Mouse (Mus musculus): Measurements from ENCODE around the gene Epas1. TPM values are rescaled to one million over a fixed set of nuclear protein-coding genes. Genes with fewer than 3 reads are reported as not detected.

The Epas1 gene
- polyA plus RNA-seq, 1 experiment from 2014 or later: 8.1 TPM

DNA sequence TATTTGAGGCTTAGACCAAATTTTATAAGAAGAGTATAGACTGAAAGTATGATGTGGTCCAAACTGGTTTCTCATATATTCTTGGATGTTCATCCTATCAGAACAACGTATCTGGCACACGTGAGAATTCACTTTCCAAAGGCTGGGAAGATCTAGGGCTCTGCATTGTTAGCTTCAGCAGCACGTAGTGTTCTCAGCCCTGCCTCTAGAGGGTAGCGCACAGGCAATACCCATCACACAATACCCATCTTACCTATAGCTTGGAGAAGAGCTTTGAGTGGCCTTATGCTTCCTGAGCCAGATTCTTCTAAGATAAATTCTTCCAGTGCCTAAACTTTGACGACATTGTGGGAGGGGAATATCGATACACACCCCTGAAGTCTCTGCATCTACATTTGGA is 24.6 kb downstream of the Epas1 start:
- DNase-seq (ENCODE audit: low spot score): no peak
- no peaks in the 10 kb centered on the region for H3K36me3 ChIP-seq (ENCODE audit: control insufficient read depth, insufficient read depth, low read length)
- H3K4me1 ChIP-seq (replicated peaks; ENCODE audit: control insufficient read depth, insufficient read depth, low read length): no peaks in the 10 kb centered on the region
- H3K9ac ChIP-seq (ENCODE audit: low read depth, low read length): no peak overlapping the region
- H3K27ac ChIP-seq (ENCODE audit: low read depth, low read length): no peak overlapping the region
- H3K4me2 ChIP-seq: no peak overlapping the region
- H3K4me3 ChIP-seq (ENCODE audit: low read depth, low read length): no peak overlapping the region
- no peak for ATAC-seq (replicated peaks; ENCODE audit: low FRiP score)
- H3K27me3 ChIP-seq (replicated peaks; ENCODE audit: control insufficient read depth, insufficient read depth, low read length): no peaks in the 10 kb centered on the region
- WGBS: 88% methylated on average over 6 of the region's 6 CpGs
- H3K9me3 ChIP-seq (ENCODE audit: control insufficient read depth, low read length): no peaks in the 10 kb centered on the region

DNA sequence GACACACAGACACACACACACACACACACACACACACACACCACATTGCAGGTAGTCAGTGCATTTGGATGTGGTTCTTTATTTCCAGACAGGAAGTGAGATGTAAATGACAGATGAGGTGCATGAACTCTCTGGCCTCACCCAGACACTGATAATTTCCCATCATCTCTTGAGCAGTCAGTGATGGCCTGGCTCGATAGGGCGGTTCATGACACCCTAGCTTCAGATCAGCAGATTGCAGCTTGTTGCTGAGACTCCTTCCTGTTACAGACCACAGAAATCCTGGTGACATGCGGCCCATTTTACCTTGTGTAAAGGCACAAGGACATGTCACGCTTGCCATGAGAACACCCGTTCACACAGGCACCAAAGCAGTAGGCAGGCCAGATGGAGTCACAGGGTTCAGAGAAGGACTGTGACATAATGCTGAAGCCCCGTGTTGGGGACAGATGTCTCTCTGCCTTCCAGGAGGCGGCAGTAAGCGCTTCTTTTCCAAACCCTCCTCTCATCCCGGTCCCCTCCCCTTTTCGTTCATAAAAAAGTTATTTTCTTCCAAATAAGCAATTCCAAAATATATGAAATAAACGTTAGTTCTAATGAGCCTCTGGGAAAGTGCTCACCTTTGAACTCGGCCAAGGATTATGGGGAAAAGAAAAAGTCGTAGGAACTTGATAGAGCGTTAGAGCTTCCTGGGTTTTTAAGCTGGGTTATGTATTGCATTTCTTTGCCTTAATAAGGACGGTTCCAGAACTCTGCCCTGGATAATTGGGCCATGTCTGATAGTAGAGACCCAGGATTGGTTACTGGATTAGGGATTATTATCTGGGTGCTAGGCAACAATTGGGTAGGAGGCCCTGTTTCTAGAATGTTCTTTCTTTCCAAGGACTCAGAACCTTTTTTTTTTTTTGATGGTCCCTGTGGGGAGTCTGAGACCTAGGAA is 26.0 kb downstream of the Epas1 start:
- H3K4me1 ChIP-seq (replicated peaks; ENCODE audit: control insufficient read depth, insufficient read depth, low read length): no peaks in the 10 kb centered on the region
- no peaks in the 10 kb centered on the region for H3K36me3 ChIP-seq (ENCODE audit: control insufficient read depth, insufficient read depth, low read length)
- H3K4me3 ChIP-seq (ENCODE audit: low read depth, low read length): no peak overlapping the region
- H3K9ac ChIP-seq (ENCODE audit: low read depth, low read length): no peak overlapping the region
- H3K27me3 ChIP-seq (replicated peaks; ENCODE audit: control insufficient read depth, insufficient read depth, low read length): no peaks in the 10 kb centered on the region
- H3K4me2 ChIP-seq: no peak overlapping the region
- H3K27ac ChIP-seq (ENCODE audit: low read depth, low read length): no peak overlapping the region
- no peaks in the 10 kb centered on the region for H3K9me3 ChIP-seq (ENCODE audit: control insufficient read depth, low read length)
- 51% methylated on average over 15 of the region's 15 CpGs for WGBS
- ATAC-seq (replicated peaks; ENCODE audit: low FRiP score): no peak
- DNase-seq (ENCODE audit: low spot score): no peak

DNA sequence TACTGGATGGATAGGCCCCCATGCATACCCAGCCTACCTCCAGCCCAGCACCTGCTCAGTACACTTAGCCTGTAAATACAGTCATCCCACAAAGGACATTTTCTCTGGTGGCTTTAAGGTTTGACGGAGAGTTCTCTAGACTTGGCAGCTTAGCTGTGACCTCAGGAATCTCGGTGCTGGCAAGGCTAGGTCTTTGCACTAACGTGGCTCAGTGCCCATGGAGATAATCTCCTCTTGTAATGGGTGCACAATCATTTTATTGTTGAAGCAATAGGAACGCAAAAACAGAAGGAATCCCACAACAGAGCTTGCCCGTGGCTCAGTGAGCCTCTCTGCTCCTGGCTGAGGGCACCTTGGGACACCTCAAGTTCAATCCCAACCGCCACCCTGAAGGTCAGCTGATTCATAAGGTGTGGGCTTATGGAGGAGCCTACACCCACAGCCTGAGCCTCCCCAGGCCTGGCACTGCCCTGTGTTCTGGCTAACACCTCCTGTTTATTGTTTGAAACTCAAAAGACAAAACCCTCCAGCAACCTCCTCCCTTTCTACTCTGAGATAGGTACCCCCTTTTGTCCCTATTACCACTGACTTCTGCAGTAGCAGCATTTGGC is 27.3 kb downstream of the Epas1 start:
- ATAC-seq (replicated peaks; ENCODE audit: low FRiP score): no peak
- H3K9ac ChIP-seq (ENCODE audit: low read depth, low read length): no peak overlapping the region
- no peaks in the 10 kb centered on the region; the same call in 1 of the 2 replicates for H3K4me1 ChIP-seq (replicated peaks; ENCODE audit: control insufficient read depth, insufficient read depth, low read length)
- no peaks in the 10 kb centered on the region for H3K9me3 ChIP-seq (ENCODE audit: control insufficient read depth, low read length)
- 79% methylated on average over 6 of the region's 6 CpGs for WGBS
- no peaks in the 10 kb centered on the region for H3K27me3 ChIP-seq (replicated peaks; ENCODE audit: control insufficient read depth, insufficient read depth, low read length)
- no peaks in the 10 kb centered on the region for H3K36me3 ChIP-seq (ENCODE audit: control insufficient read depth, insufficient read depth, low read length)
- H3K4me3 ChIP-seq (ENCODE audit: low read depth, low read length): no peak overlapping the region
- H3K4me2 ChIP-seq: no peak overlapping the region
- no peak for DNase-seq (ENCODE audit: low spot score)
- no peak overlapping the region for H3K27ac ChIP-seq (ENCODE audit: low read depth, low read length)

DNA sequence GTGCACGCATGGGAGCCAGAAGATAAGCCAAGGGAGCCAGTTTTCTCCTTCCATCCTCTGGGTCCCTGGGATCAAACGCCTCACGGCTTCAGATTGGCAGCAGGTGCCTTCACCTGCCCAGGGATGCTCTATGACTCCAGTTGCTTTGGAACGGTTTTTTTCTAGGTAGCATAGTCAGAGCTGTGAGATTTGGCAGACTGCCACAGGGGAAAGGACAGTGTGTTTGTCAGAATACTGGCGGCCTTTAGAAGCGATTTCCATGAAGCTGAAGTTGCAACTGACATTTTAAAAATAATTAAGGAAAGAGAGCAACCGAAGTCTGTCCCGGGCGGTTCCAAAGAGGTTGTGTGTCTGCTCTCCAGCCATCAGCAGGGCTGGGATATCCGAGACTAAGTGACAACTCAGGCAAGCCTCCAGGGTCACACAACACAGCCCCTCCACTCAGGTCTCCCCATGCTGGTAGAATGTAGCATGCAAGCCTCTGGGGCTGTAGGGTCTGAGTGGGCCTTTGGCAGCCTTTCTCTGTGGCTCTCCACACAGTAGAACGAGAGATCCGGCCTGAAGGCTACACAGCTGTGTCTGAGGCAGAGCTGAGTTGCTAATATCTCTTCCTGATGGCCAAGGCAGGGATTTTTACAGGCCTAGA is 28.4 kb downstream of the Epas1 start:
- H3K9me3 ChIP-seq (ENCODE audit: control insufficient read depth, low read length): no peaks in the 10 kb centered on the region
- H3K27ac ChIP-seq (ENCODE audit: low read depth, low read length): no peak overlapping the region
- DNase-seq (ENCODE audit: low spot score) (no peak), ATAC-seq (replicated peaks; ENCODE audit: low FRiP score) (no peak)
- H3K4me1 ChIP-seq (replicated peaks; ENCODE audit: control insufficient read depth, insufficient read depth, low read length): no peaks in the 10 kb centered on the region; the same call in 1 of the 2 replicates
- H3K27me3 ChIP-seq (replicated peaks; ENCODE audit: control insufficient read depth, insufficient read depth, low read length): no peaks in the 10 kb centered on the region
- WGBS: 75% methylated on average over 12 of the region's 12 CpGs
- H3K9ac ChIP-seq (ENCODE audit: low read depth, low read length): no peak overlapping the region
- H3K36me3 ChIP-seq (ENCODE audit: control insufficient read depth, insufficient read depth, low read length): no peaks in the 10 kb centered on the region
- no peak overlapping the region for H3K4me2 ChIP-seq
- H3K4me3 ChIP-seq (ENCODE audit: low read depth, low read length): no peak overlapping the region

DNA sequence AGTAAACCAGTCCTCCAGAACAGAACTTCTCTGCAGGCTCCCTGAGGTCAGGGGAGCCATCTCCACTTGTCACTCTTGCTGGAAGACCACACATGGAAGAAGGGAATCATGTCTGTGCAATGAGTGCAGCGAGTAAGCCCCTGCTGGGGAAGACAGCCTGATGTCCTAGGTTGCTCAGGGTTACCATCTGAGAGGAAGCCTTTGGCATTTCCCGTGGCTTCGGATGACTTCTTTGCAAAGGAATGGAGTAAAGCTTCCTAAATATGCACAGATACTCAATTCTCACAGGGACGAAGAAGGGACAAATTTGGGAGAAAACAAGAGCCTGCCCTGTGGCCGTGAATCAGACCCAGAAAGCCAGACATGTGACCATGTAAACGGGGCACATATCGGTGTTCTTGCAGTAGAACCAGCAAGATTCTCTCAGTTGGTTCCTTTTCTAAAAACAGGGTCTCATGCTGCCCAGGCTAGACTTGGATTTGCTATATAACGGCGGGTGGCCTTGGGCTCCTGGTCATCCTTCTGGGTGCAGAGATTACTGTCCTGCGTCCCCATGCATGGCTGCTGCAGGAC is 31.0 kb downstream of the Epas1 start:
- H3K4me3 ChIP-seq (ENCODE audit: low read depth, low read length): no peak overlapping the region
- 59% methylated on average over 10 of the region's 10 CpGs for WGBS
- no peak overlapping the region for H3K9ac ChIP-seq (ENCODE audit: low read depth, low read length)
- no peak overlapping the region for H3K4me2 ChIP-seq
- no peak for ATAC-seq (replicated peaks; ENCODE audit: low FRiP score)
- DNase-seq (ENCODE audit: low spot score): no peak
- H3K27ac ChIP-seq (ENCODE audit: low read depth, low read length): no peak overlapping the region
- H3K4me1 ChIP-seq (replicated peaks; ENCODE audit: control insufficient read depth, insufficient read depth, low read length): no peaks in the 10 kb centered on the region; the same call in 1 of the 2 replicates
- no peaks in the 10 kb centered on the region for H3K36me3 ChIP-seq (ENCODE audit: control insufficient read depth, insufficient read depth, low read length)
- H3K27me3 ChIP-seq (replicated peaks; ENCODE audit: control insufficient read depth, insufficient read depth, low read length): no peaks in the 10 kb centered on the region
- no peaks in the 10 kb centered on the region for H3K9me3 ChIP-seq (ENCODE audit: control insufficient read depth, low read length)

DNA sequence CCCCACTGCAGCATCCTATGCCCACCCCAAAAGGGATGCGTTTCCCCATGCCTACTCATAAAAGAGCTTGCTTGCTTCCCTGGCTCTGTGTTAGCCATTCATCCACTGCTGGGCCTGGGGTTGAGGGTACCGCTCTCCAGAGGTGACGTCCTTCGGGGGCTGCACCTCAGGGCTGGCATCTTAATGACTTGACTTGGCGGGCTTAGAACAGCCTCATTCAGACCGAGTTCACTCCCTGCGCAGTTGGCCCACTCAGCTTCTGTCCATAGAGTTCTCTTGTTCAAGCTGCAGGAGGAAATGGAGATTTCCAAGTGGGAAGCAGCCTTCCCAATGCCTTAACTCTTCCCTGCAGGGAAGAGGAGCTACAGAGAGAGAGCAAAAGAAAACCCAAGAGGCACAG is 32.1 kb downstream of the Epas1 start:
- no peak overlapping the region for H3K27ac ChIP-seq (ENCODE audit: low read depth, low read length)
- H3K4me3 ChIP-seq (ENCODE audit: low read depth, low read length): no peak overlapping the region
- ATAC-seq (replicated peaks; ENCODE audit: low FRiP score) (no peak), DNase-seq (ENCODE audit: low spot score) (no peak)
- H3K4me1 ChIP-seq (replicated peaks; ENCODE audit: control insufficient read depth, insufficient read depth, low read length): no peaks in the 10 kb centered on the region; the same call in 1 of the 2 replicates
- H3K9me3 ChIP-seq (ENCODE audit: control insufficient read depth, low read length): no peaks in the 10 kb centered on the region
- no peaks in the 10 kb centered on the region for H3K36me3 ChIP-seq (ENCODE audit: control insufficient read depth, insufficient read depth, low read length)
- no peaks in the 10 kb centered on the region for H3K27me3 ChIP-seq (replicated peaks; ENCODE audit: control insufficient read depth, insufficient read depth, low read length)
- H3K9ac ChIP-seq (ENCODE audit: low read depth, low read length): no peak overlapping the region
- WGBS: 65% methylated on average over 7 of the region's 7 CpGs
- no peak overlapping the region for H3K4me2 ChIP-seq

DNA sequence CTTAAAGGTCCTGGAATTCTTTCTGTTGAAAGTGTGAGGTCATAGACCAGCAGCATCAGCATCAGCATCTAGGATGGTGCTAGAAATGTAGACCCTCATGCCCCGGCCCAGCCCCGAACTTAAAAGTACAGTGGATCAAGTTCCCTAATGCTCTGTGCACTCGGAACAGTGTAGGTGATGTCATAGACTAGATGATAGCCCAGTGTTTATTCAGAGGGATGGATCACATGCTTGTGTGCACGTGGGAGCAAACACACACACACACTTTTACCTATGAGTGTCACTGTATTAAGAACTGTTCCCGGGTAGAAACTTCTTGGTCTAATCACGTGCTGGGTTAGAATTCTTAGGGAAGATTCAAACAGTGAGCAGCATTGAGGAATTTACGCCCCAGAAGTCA is 33.0 kb downstream of the Epas1 start:
- no peak overlapping the region for H3K27ac ChIP-seq (ENCODE audit: low read depth, low read length)
- ATAC-seq (replicated peaks; ENCODE audit: low FRiP score): no peak

DNA sequence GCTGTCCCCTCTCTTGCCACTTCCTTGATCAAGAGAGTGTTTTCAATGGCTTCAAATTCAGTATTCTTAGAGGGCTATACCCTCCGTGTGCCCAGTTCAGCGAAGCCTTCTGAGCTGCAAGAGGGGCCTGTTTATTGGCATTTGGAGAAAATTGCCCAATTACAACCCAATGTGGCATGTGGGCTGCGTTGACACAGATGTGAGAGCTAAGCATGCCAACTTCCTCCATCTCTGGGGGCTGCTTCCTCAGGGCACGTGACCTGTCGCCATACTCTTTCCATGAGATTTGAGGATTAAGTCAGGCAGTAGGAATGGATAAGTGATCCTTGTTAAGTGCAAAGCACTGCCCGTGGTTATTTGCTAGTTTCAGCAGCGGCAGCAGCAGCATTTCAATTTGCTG is 34.3 kb downstream of the Epas1 start:
- Histone ChIP-seq H3K27ac (ENCODE audit: low read depth, low read length) (no peak overlapping the region), H3K4me2 (no peak overlapping the region), H3K9ac (ENCODE audit: low read depth, low read length) (no peak overlapping the region), H3K27me3 (replicated peaks; ENCODE audit: control insufficient read depth, insufficient read depth, low read length) (no peaks in the 10 kb centered on the region), H3K4me3 (ENCODE audit: low read depth, low read length) (no peak overlapping the region), H3K9me3 (ENCODE audit: control insufficient read depth, low read length) (no peaks in the 10 kb centered on the region), H3K4me1 (replicated peaks; ENCODE audit: control insufficient read depth, insufficient read depth, low read length) (no peaks in the 10 kb centered on the region; the same call in 1 of the 2 replicates), H3K36me3 (ENCODE audit: control insufficient read depth, insufficient read depth, low read length) (no peaks in the 10 kb centered on the region)
- ATAC-seq (replicated peaks; ENCODE audit: low FRiP score): no peak
- DNase-seq (ENCODE audit: low spot score): no peak
- WGBS: 63% methylated on average over 7 of the region's 7 CpGs

More for the DNA sequence above, 33.0 kb downstream of the Epas1 start:
- no peak overlapping the region for H3K9ac ChIP-seq (ENCODE audit: low read depth, low read length)
- H3K36me3 ChIP-seq (ENCODE audit: control insufficient read depth, insufficient read depth, low read length): no peaks in the 10 kb centered on the region
- no peaks in the 10 kb centered on the region for H3K27me3 ChIP-seq (replicated peaks; ENCODE audit: control insufficient read depth, insufficient read depth, low read length)
- no peaks in the 10 kb centered on the region for H3K9me3 ChIP-seq (ENCODE audit: control insufficient read depth, low read length)
- no peaks in the 10 kb centered on the region; the same call in 1 of the 2 replicates for H3K4me1 ChIP-seq (replicated peaks; ENCODE audit: control insufficient read depth, insufficient read depth, low read length)
- 76% methylated on average over 7 of the region's 7 CpGs for WGBS
- no peak overlapping the region for H3K4me3 ChIP-seq (ENCODE audit: low read depth, low read length)
- DNase-seq (ENCODE audit: low spot score): no peak
- H3K4me2 ChIP-seq: no peak overlapping the region

Data from liver, embryonic 11.5 days (tissue).